Mouse (Mus musculus) lung, adult 2 months (tissue): Measurements from ENCODE around the gene Thsd4. TPM values are rescaled to one million over a fixed set of nuclear protein-coding genes. Genes with fewer than 3 reads are reported as not detected.

Experiments
- DNase-seq: peaks from one replicate; pipeline ENCODE4 v3.0.0; 2022
- H3K4me1 ChIP-seq: fragments of 200-500 bp; 2 replicates; pipeline ENCODE4 v1.6.1; 2011; ENCODE audit warnings: low read length; ENCODE audit not compliant: control insufficient read depth, insufficient read depth
- H3K4me3 ChIP-seq: fragments of 200-500 bp; replicated peaks from 2 replicates; pipeline ENCODE3; 2011; ENCODE audit warnings: low read depth, mild to moderate bottlenecking, control low read depth, low read length; ENCODE audit errors: extremely low read depth
- CTCF ChIP-seq: fragments of 200-500 bp; IDR thresholded peaks from 2 replicates; pipeline ENCODE4 v1.5.1; 2011; ENCODE audit warnings: mild to moderate bottlenecking, low read length, control low read depth; ENCODE audit not compliant: insufficient read depth
- POLR2A ChIP-seq: fragments of 200-500 bp; IDR thresholded peaks from 2 replicates; pipeline ENCODE4 v1.6.1; 2011; ENCODE audit warnings: low read depth, mild to moderate bottlenecking, control low read depth, low read length, borderline replicate concordance; ENCODE audit errors: extremely low read depth
- WGBS: fragments of 180-500 bp; shearing (Covaris S2); methylation state at CpG from one replicate; pipeline ENCODE4 v1.1.7; 2018; 5-methylcytosine and 5-hydroxymethylcytosine counted together
- polyA plus RNA-seq: library from polyadenylated mRNA; depleted of rRNA; stranded (reverse); fragments of >200 nt; gene quantifications from 2 replicates; pipeline ENCODE4 v1.2.3, GENCODE M21; 2012

The Thsd4 gene
- polyA plus RNA-seq, 1 experiment, result 27.2 TPM

DNA sequence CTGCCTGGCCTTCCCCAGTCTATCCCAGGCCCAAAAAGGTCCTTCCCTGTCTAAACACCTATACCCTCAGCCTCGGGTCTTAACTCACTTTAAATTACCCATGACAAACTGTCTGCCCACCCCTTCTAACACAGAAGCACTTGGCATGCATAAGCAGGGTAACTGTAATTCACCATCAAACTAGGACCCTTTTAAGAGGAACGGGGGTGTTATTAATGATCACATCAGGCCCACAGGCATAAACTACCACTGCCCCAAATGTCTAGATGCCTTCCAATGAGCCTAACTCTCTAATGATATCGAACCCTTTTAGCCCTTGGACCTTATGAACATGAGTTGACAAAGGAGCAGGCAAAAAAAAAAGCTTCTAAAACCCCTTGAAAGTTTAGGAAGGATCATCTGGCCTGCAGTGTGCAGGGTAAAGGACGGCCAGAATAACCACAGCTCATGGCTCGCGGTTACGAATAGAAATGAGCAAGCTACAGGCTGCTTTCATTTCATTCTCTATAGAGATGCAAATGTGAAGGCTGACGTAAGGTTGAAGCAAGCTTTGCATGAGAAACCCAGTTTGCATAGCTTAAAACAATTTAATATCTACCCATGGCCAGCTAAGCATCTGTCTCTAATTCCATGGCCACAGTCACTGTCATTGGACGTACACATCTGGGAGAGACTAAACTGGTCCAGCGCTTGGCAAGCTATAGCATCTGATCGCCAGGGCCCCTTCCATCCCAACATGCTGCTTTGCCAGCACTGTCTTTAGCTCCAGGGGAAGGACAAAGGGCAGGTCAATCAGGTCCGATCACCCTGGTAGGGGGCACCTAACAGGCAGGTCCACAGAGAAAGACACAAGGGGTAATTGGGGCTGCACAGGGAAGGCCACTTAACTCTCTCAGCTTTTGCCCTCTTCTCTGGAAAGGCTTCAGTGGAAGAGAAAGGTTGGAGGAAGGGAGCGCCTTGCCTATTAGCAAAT lies 61.5 kb downstream of the Thsd4 start:
- TF ChIP-seq POLR2A, result no peak
- TF ChIP-seq CTCF, result no peak
- H3K4me3 ChIP-seq, result no peak overlapping the region
- WGBS, result 94% methylated on average over 13 of the region's 13 CpGs
- H3K4me1 ChIP-seq, result no peaks in the 10 kb centered on the region
- DNase-seq, result no peak

DNA sequence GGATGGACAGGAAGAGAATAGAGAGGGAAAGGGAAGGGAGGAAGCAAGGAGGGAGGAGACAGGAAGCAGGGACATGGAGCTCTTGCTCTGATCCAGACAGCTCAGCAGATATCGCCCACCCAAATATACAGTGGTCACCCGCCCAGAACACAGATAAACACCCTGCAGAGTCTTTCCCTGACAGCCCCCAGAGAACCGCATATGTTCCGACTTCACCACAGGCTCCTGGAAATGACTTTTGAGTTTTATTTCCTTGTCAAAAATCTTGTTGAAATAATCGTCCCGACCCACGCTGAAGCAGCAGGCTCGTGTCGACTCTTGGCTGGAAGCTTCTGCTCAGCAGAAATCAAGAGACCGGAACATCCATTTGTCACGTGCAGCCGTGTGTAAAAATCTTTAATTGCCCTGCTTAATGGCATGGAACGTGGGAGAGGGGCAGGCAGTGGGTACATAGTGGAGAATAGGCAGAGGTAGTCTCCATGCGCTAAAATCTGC lies 63.3 kb downstream of the Thsd4 start:
- H3K4me1 ChIP-seq, result no peaks in the 10 kb centered on the region
- WGBS, result 53% methylated on average over 14 of the region's 14 CpGs
- no peak overlapping the region for H3K4me3 ChIP-seq
- TF ChIP-seq CTCF (no peak), POLR2A (no peak)
- DNase-seq, result no peak

DNA sequence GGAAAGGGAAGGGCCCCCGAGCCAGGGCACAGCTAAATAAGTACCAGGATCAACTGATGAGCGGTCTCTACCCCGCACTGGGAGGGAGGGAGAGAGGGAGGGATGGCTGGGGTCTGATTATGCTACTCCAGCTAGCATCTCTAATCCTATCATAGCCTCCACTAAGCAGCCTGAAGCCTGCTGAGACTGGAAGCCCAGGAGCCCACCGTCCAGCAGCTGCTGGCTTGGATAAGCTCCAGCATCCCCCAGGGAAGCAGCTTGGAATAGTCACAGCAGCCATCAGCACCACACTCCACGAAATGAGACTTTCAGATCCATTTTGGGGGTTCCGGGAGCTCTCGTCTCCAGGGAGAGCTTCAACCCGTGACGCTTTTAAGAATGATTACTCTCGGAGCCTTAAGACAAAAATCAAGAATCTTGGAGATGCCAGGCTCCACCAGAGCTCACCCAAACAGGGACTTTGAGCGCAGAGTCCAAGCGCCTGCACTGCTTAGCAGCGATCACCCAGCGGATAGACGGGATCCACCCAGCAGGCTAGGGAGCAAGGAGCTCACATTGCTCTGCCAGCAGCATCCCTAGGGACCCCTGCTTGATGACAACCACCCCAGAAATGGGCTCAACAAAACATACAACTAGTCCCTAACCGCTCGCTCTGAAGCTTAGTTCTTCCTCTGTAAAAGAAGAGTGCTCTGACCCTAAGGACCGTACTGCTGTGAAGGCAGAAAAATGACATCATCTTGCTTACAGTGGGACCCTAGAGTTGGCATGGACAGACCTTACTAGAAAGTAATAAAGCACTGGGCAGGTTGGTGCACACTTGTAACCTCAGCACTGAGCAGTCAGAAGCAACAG lies 64.3 kb downstream of the Thsd4 start:
- TF ChIP-seq CTCF (no peak), POLR2A (no peak)
- H3K4me1 ChIP-seq, result no peaks in the 10 kb centered on the region
- no peak for DNase-seq
- 60% methylated on average over 18 of the region's 18 CpGs for WGBS
- no peak overlapping the region for H3K4me3 ChIP-seq

DNA sequence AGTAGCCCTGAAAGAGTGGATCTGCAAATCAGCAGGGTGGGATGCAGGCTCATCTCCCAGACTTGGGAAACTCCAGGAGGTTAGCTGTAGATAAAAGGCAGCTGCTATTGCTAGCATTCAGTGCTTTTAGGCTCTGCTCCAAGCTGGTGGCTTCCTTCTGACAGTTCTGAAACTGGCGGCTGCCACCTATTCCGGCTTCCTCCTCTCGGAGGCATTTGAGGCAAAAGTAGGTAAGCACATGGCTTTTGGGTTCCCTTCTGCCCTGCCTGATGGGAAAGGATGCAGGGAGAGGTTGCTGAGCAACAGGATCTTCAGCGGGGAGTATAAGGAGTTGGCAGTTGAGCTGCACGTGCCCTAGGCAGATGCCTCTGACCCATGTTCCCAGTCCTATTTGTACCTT lies 65.2 kb downstream of the Thsd4 start:
- TF ChIP-seq POLR2A (no peak), CTCF (no peak)
- Histone ChIP-seq H3K4me3 (no peak overlapping the region), H3K4me1 (no peaks in the 10 kb centered on the region)
- DNase-seq, result no peak
- 68% methylated on average over 5 of the region's 5 CpGs for WGBS

DNA sequence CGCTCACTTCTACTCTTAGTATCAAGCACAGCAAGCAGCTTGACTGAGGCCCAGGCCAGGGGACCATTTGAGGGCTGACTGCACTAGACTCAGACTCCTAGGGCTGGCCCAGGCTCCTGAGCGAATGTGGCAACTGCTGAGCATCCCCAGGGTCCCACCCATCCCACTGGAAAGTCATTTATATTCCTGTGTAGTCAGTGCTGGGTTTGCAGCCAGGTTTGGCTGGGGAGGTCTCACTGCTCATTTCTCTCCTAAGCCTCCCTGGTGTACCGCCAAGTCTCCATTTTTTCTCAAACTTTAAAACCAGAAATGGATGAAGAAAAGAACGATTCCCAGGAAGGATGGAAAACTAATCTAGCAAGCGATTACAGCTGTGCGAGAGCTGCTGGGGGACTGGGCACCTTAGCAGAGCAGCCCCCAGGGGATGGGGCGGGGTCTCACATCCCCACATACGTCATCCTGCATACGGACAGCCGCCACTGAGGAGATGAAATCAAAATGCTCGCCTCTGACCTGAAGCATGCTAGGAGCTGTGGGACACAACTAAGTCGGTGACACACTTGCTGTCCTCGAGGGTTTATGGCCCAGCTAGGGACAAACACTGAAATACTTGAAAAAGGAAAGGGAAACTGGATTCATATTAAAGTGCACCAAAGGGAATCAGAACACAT lies 67.3 kb downstream of the Thsd4 start:
- Histone ChIP-seq H3K4me3 (no peak overlapping the region), H3K4me1 (no peaks in the 10 kb centered on the region)
- DNase-seq, result no peak
- WGBS, result 79% methylated on average over 13 of the region's 13 CpGs
- TF ChIP-seq POLR2A (no peak), CTCF (no peak)

DNA sequence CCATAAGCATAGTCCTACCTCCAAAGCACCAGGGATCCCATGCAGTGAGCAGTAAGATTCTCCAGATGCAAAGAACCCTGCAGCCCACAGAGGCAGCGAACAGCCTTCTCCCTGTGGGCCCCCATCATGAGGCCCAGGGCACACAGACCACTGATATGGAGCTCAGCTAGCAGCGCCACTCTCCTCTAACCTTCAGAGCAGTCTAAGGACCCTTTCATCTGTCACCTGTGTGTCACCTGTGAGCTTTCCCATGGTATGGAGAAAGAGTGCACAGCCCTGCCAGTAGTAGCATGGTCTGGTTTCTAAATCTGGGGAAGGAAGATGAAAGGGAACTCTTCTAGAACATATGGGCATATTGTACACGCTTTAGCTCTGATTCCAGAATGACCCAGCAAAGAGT lies 72.3 kb downstream of the Thsd4 start:
- TF ChIP-seq CTCF (no peak), POLR2A (no peak)
- WGBS, result 97% methylated on average over 3 of the region's 3 CpGs
- no peak for DNase-seq
- Histone ChIP-seq H3K4me1 (no peaks in the 10 kb centered on the region), H3K4me3 (no peak overlapping the region)

DNA sequence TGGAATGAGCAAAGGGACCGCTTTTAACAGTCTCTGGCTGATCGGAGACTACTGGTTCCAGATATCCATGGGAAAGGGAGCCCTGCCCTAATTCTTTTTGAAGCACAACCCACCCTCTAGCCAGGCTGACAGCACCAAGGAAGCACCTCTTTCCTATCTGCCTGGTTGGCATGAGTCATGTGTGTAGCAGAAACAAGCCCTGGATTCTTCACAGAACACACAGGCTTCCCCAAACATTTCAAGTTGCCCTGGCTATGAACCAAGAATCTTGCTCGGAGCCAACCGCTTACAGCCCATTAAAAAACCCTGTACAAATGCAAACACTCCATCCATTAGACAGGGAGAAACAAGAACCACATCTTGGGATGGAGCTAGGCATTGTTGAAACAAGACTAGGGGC lies 76.0 kb downstream of the Thsd4 start:
- no peak for TF ChIP-seq POLR2A
- TF ChIP-seq CTCF, result no peak
- H3K4me1 ChIP-seq, result no peaks in the 10 kb centered on the region
- no peak overlapping the region for H3K4me3 ChIP-seq
- peak; percentile 55 for DNase-seq
- 58% methylated on average over 4 of the region's 4 CpGs for WGBS

DNA sequence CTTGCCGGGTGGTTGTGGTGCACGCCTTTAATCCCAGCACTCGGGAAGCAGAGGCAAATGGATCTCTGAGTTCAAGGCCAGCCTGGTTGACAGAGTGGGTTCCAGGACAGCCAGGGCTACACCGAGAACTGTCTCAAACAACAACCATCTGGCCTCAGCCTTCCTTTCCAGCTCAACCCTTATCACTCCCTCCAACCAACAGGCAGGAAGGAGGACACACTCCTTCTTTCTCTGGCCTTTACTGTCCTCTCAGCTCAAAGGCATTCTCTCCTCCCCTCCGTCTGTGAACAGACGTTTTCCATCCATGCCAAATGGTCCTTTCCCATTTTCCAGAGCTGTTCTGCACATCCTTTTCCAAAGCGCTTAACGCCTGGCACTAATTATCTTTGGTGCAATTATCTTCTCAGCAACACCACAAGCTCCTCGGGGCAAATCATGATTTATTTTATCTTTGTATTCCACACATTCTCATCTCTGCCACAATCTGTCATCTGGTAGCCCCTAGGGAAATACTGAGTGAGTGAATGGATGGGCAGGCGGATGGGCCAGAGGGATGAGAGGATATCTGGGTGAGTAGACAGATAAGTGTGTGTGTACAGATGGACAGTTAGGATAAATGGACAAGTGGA lies 80.5 kb downstream of the Thsd4 start:
- TF ChIP-seq POLR2A, result no peak
- no peak for TF ChIP-seq CTCF

More for the DNA sequence above, 80.5 kb downstream of the Thsd4 start:
- no peak for DNase-seq
- 81% methylated on average over 10 of the region's 10 CpGs for WGBS
- Histone ChIP-seq H3K4me1 (peaks cover 2% of the 10 kb centered on the region; the same call in 1 of the 2 replicates), H3K4me3 (no peak overlapping the region)
